Mouse (Mus musculus): ENCODE data around the gene Pde9a. TPM values are rescaled to one million over a fixed set of nuclear protein-coding genes. Genes with fewer than 3 reads are reported as not detected.

The Pde9a gene
- total and polyA plus RNA-seq, 3 experiments = 0.56 TPM; not detected in 2

GRCm38 (mm10) chr17:31474388-31474787 lies 88.4 kb downstream of the Pde9a start:
- no peaks in the 10 kb centered on the region for H3K9me3 ChIP-seq (replicated peaks; ENCODE audit: insufficient read depth, low read length)
- no peak for DNase-seq (ENCODE audit: low read depth, low spot score)
- H3K27me3 ChIP-seq (ENCODE audit: control insufficient read depth in 1 of 2, insufficient read depth in 2 of 2, low read length in 2 of 2) = peaks cover 0 to 5% of the 10 kb centered on the region in 2 experiments; a peak in 3 of 4 replicates
- H3K27ac ChIP-seq (ENCODE audit: control insufficient read depth, low read depth, low read length) = no peak overlapping the region
- TF ChIP-seq USF2 (IDR thresholded peaks at IDR 0.05; ENCODE audit: borderline replicate concordance in 1 of 2, insufficient read depth in 1 of 2, low read depth in 1 of 2, low read length in 2 of 2) (no peak), POLR2AphosphoS5 (IDR thresholded peaks at IDR 0.05; ENCODE audit: borderline replicate concordance, low read depth, low read length) (no peak), POLR2A (IDR thresholded peaks at IDR 0.05; ENCODE audit: control insufficient read depth in 1 of 2, insufficient read depth in 1 of 2, low read depth in 1 of 2, low read length in 2 of 2, poor library complexity in 1 of 2) (no peak), RCOR1 (IDR thresholded peaks at IDR 0.05; ENCODE audit: low read depth, low read length) (no peak)
- no peaks in the 10 kb centered on the region; a peak in 1 of 4 replicates for H3K36me3 ChIP-seq (ENCODE audit: control insufficient read depth in 1 of 2, insufficient read depth in 2 of 2, low read length in 2 of 2)
- no peak overlapping the region for H3K4me3 ChIP-seq (ENCODE audit: control insufficient read depth in 1 of 2, insufficient read depth in 1 of 2, low read depth in 2 of 2, low read length in 2 of 2)
- H3K79me2 ChIP-seq (ENCODE audit: control insufficient read depth, insufficient read depth, low read length, poor library complexity) = no peaks in the 10 kb centered on the region
- no peak overlapping the region for H3K9ac ChIP-seq (ENCODE audit: control insufficient read depth, low read depth, low read length, poor library complexity, severe bottlenecking)
- peaks cover 0 to 3% of the 10 kb centered on the region in 2 experiments; a peak in 1 of 4 replicates for H3K4me1 ChIP-seq (ENCODE audit: control insufficient read depth in 1 of 2, insufficient read depth in 2 of 2, low read length in 2 of 2)

GRCm38 (mm10) chr17:31478606-31479005 lies 92.6 kb downstream of the Pde9a start:
- DNase-seq (ENCODE audit: low read depth, low spot score) = peak; percentile 66
- H3K4me1 ChIP-seq (ENCODE audit: control insufficient read depth in 1 of 2, insufficient read depth in 2 of 2, low read length in 2 of 2) = peaks cover 0 to 3% of the 10 kb centered on the region in 2 experiments; a peak in 1 of 4 replicates
- peak overlapping the region; percentile 37 for H3K9ac ChIP-seq (ENCODE audit: control insufficient read depth, low read depth, low read length, poor library complexity, severe bottlenecking)
- no peaks in the 10 kb centered on the region for H3K9me3 ChIP-seq (replicated peaks; ENCODE audit: insufficient read depth, low read length)
- H3K4me3 ChIP-seq (ENCODE audit: control insufficient read depth in 1 of 2, insufficient read depth in 1 of 2, low read depth in 2 of 2, low read length in 2 of 2) = peak overlapping the region in 1 of 2 experiments; percentile 15; a peak in 1 of 4 replicates
- no peaks in the 10 kb centered on the region; a peak in 1 of 4 replicates for H3K36me3 ChIP-seq (ENCODE audit: control insufficient read depth in 1 of 2, insufficient read depth in 2 of 2, low read length in 2 of 2)
- no peak overlapping the region for H3K27ac ChIP-seq (ENCODE audit: control insufficient read depth, low read depth, low read length)
- TF ChIP-seq JUND (IDR thresholded peaks at IDR 0.05; ENCODE audit: low read depth, low read length) (no peak), NELFE (IDR thresholded peaks at IDR 0.05; ENCODE audit: low read depth, low read length) (no peak), ETS1 (IDR thresholded peaks at IDR 0.05; ENCODE audit: low read depth, low read length) (no peak), USF2 (IDR thresholded peaks at IDR 0.05; ENCODE audit: borderline replicate concordance in 1 of 2, insufficient read depth in 1 of 2, low read depth in 1 of 2, low read length in 2 of 2) (no peak), RCOR1 (IDR thresholded peaks at IDR 0.05; ENCODE audit: low read depth, low read length) (no peak), USF1 (IDR thresholded peaks at IDR 0.05; ENCODE audit: low read depth, low read length) (no peak), TBP (IDR thresholded peaks at IDR 0.05; ENCODE audit: low read depth, low read length) (peak; percentile 79), GABPA (IDR thresholded peaks at IDR 0.05; ENCODE audit: low read depth, low read length) (no peak), POLR2A (IDR thresholded peaks at IDR 0.05; ENCODE audit: control insufficient read depth in 1 of 2, insufficient read depth in 1 of 2, low read depth in 1 of 2, low read length in 2 of 2, poor library complexity in 1 of 2) (peak in 1 of 2 experiments; percentile 43; a peak in 1 of 4 replicates), ZKSCAN1 (IDR thresholded peaks at IDR 0.05; ENCODE audit: low read depth, low read length) (no peak), MEF2A (IDR thresholded peaks at IDR 0.05; ENCODE audit: extremely low read depth, insufficient replicate concordance, low read depth, low read length, poor library complexity, severe bottlenecking) (no peak), UBTF (IDR thresholded peaks at IDR 0.05; ENCODE audit: borderline replicate concordance, insufficient read depth, low read depth, low read length) (no peak)
- H3K27me3 ChIP-seq (ENCODE audit: control insufficient read depth in 1 of 2, insufficient read depth in 2 of 2, low read length in 2 of 2) = peaks cover 11 to 13% of the 10 kb centered on the region in 2 experiments
- no peaks in the 10 kb centered on the region for H3K79me2 ChIP-seq (ENCODE audit: control insufficient read depth, insufficient read depth, low read length, poor library complexity)
